Mouse (Mus musculus) 3T3-L1 (cell line): ENCODE data around the gene Epha5.

Source experiments
- DNase-seq: peaks from one replicate; pipeline ENCODE4 v3.0.0-alpha.2; 2015; ENCODE audit warnings: low read depth, low spot score

Epha5 gene

GRCm38 (mm10) chr5:84417062-84417879 is at the start of gene Epha5:
TSS of gene Epha5 (minus strand) at chr5:84417382.
- no peak for DNase-seq

- no peak for DNase-seq
These were observed 39.0 kb upstream of the Epha5 start for GRCm38 (mm10) chr5:84456216-84456615.

- DNase-seq, result no peak
These were observed 37.5 kb upstream of the Epha5 start for GRCm38 (mm10) chr5:84454641-84455040.

GRCm38 (mm10) chr5:84453839-84454238 is 36.7 kb upstream of the Epha5 start:
- no peak for DNase-seq

GRCm38 (mm10) chr5:84440232-84440631 is 23.1 kb upstream of the Epha5 start:
- DNase-seq, result no peak

GRCm38 (mm10) chr5:84415961-84416821 is 991 bp downstream of the Epha5 start:
- no peak for DNase-seq

- DNase-seq, result no peak
These were observed 2.2 kb downstream of the Epha5 start for GRCm38 (mm10) chr5:84414931-84415431.

- no peak for DNase-seq
These were observed 4.2 kb downstream of the Epha5 start for GRCm38 (mm10) chr5:84413026-84413425.

- no peak for DNase-seq
These were observed 8.8 kb downstream of the Epha5 start for GRCm38 (mm10) chr5:84408370-84408769.

- DNase-seq, result no peak
These were observed 20.1 kb downstream of the Epha5 start for GRCm38 (mm10) chr5:84397085-84397484.

- DNase-seq, result no peak
These were observed 51.8 kb downstream of the Epha5 start for GRCm38 (mm10) chr5:84365334-84365733.

- no peak for DNase-seq
These were observed 57.8 kb downstream of the Epha5 start for GRCm38 (mm10) chr5:84359430-84359829.

GRCm38 (mm10) chr5:84353069-84353468 is 64.1 kb downstream of the Epha5 start:
- no peak for DNase-seq

- no peak for DNase-seq
These were observed 70.3 kb downstream of the Epha5 start for GRCm38 (mm10) chr5:84346728-84347499.

GRCm38 (mm10) chr5:84335834-84336465 is 81.2 kb downstream of the Epha5 start:
- no peak for DNase-seq

GRCm38 (mm10) chr5:84334481-84334880 is 82.7 kb downstream of the Epha5 start:
- no peak for DNase-seq

GRCm38 (mm10) chr5:84331631-84332030 is 85.6 kb downstream of the Epha5 start:
- DNase-seq, result no peak

GRCm38 (mm10) chr5:84320553-84320952 is 96.6 kb downstream of the Epha5 start:
- no peak for DNase-seq

- no peak for DNase-seq
These were observed 97.0 kb downstream of the Epha5 start for GRCm38 (mm10) chr5:84320138-84320537.

GRCm38 (mm10) chr5:84318814-84319340 is 98.3 kb downstream of the Epha5 start:
- DNase-seq, result no peak

- no peak for DNase-seq
These were observed 99.3 kb downstream of the Epha5 start for GRCm38 (mm10) chr5:84317839-84318238.
